Mouse (Mus musculus): Measurements from ENCODE around the gene Rasgef1b. TPM values are rescaled to one million over a fixed set of nuclear protein-coding genes. Genes with fewer than 3 reads are reported as not detected.

Gene Rasgef1b
- 6.1 and 7.3 TPM in 2 replicates for polyA plus RNA-seq (2015; fragmentation: Nextera tagmentation; extraction: Ambion mirVana)

GRCm38 (mm10) chr5:99728649-99729212 lies at the start of gene Rasgef1b:
TSS of gene Rasgef1b (minus strand) at chr5:99729065.
- peak within 1 kb of the TSS; percentile 68 for H3K9ac ChIP-seq (ENCODE audit: low read depth, low read length)
- ATAC-seq: peak; percentile 96
- no peaks in the 10 kb centered on the region for H3K36me3 ChIP-seq (ENCODE audit: control insufficient read depth, insufficient read depth, low read length)
- H3K27ac ChIP-seq (ENCODE audit: low read length): no peak within 1 kb of the TSS
- peaks cover 7% of the 10 kb centered on the region; the same call in 1 of the 2 replicates for H3K4me1 ChIP-seq (ENCODE audit: control insufficient read depth, insufficient read depth, low read length)
- no peaks in the 10 kb centered on the region; the same call in 1 of the 2 replicates for H3K27me3 ChIP-seq (replicated peaks; ENCODE audit: control insufficient read depth, insufficient read depth, low read length)
- H3K9me3 ChIP-seq (ENCODE audit: control insufficient read depth, low read length): no peaks in the 10 kb centered on the region
- peak within 1 kb of the TSS; percentile 76 for H3K4me3 ChIP-seq (ENCODE audit: low read length)
- peak within 1 kb of the TSS; percentile 100 for H3K4me2 ChIP-seq (ENCODE audit: low read depth, low read length)
- 0% methylated on average over 47 of the region's 53 CpGs for WGBS

GRCm38 (mm10) chr5:99775342-99775741 lies 46.5 kb upstream of the Rasgef1b start:
- Histone ChIP-seq H3K9ac (ENCODE audit: low read depth, low read length) (no peak overlapping the region), H3K27ac (ENCODE audit: low read length) (no peak overlapping the region), H3K4me1 (ENCODE audit: control insufficient read depth, insufficient read depth, low read length) (no peaks in the 10 kb centered on the region), H3K4me3 (ENCODE audit: low read length) (no peak overlapping the region), H3K27me3 (replicated peaks; ENCODE audit: control insufficient read depth, insufficient read depth, low read length) (no peaks in the 10 kb centered on the region), H3K4me2 (ENCODE audit: low read depth, low read length) (no peak overlapping the region), H3K9me3 (ENCODE audit: control insufficient read depth, low read length) (no peaks in the 10 kb centered on the region), H3K36me3 (ENCODE audit: control insufficient read depth, insufficient read depth, low read length) (no peaks in the 10 kb centered on the region)
- 76% methylated on average over 16 of the region's 16 CpGs for WGBS
- ATAC-seq: no peak

- H3K9me3 ChIP-seq (ENCODE audit: control insufficient read depth, low read length): no peaks in the 10 kb centered on the region
- ATAC-seq: no peak
- H3K4me2 ChIP-seq (ENCODE audit: low read depth, low read length): no peak overlapping the region
- no peaks in the 10 kb centered on the region for H3K27me3 ChIP-seq (replicated peaks; ENCODE audit: control insufficient read depth, insufficient read depth, low read length)
- no peak overlapping the region for H3K4me3 ChIP-seq (ENCODE audit: low read length)
- no peak overlapping the region for H3K9ac ChIP-seq (ENCODE audit: low read depth, low read length)
- WGBS: 79% methylated on average over 9 of the region's 9 CpGs
- no peaks in the 10 kb centered on the region for H3K4me1 ChIP-seq (ENCODE audit: control insufficient read depth, insufficient read depth, low read length)
- H3K27ac ChIP-seq (ENCODE audit: low read length): no peak overlapping the region
- H3K36me3 ChIP-seq (ENCODE audit: control insufficient read depth, insufficient read depth, low read length): no peaks in the 10 kb centered on the region
These were observed 44.4 kb upstream of the Rasgef1b start for GRCm38 (mm10) chr5:99773265-99773664.

GRCm38 (mm10) chr5:99764246-99764645 lies 35.4 kb upstream of the Rasgef1b start:
- Histone ChIP-seq H3K9ac (ENCODE audit: low read depth, low read length) (no peak overlapping the region), H3K27ac (ENCODE audit: low read length) (no peak overlapping the region), H3K4me1 (ENCODE audit: control insufficient read depth, insufficient read depth, low read length) (no peaks in the 10 kb centered on the region), H3K4me2 (ENCODE audit: low read depth, low read length) (no peak overlapping the region), H3K9me3 (ENCODE audit: control insufficient read depth, low read length) (no peaks in the 10 kb centered on the region), H3K27me3 (replicated peaks; ENCODE audit: control insufficient read depth, insufficient read depth, low read length) (no peaks in the 10 kb centered on the region), H3K36me3 (ENCODE audit: control insufficient read depth, insufficient read depth, low read length) (no peaks in the 10 kb centered on the region), H3K4me3 (ENCODE audit: low read length) (no peak overlapping the region)
- WGBS: 56% methylated on average over 3 of the region's 3 CpGs
- ATAC-seq: no peak

GRCm38 (mm10) chr5:99758859-99759258 lies 30.0 kb upstream of the Rasgef1b start:
- H3K27ac ChIP-seq (ENCODE audit: low read length): no peak overlapping the region
- no peaks in the 10 kb centered on the region for H3K9me3 ChIP-seq (ENCODE audit: control insufficient read depth, low read length)
- no peak overlapping the region for H3K4me2 ChIP-seq (ENCODE audit: low read depth, low read length)
- no peaks in the 10 kb centered on the region for H3K4me1 ChIP-seq (ENCODE audit: control insufficient read depth, insufficient read depth, low read length)
- 70% methylated on average over 5 of the region's 5 CpGs for WGBS
- H3K4me3 ChIP-seq (ENCODE audit: low read length): no peak overlapping the region
- ATAC-seq: no peak
- H3K36me3 ChIP-seq (ENCODE audit: control insufficient read depth, insufficient read depth, low read length): no peaks in the 10 kb centered on the region
- H3K9ac ChIP-seq (ENCODE audit: low read depth, low read length): no peak overlapping the region
- no peaks in the 10 kb centered on the region for H3K27me3 ChIP-seq (replicated peaks; ENCODE audit: control insufficient read depth, insufficient read depth, low read length)

- no peaks in the 10 kb centered on the region for H3K36me3 ChIP-seq (ENCODE audit: control insufficient read depth, insufficient read depth, low read length)
- H3K4me1 ChIP-seq (ENCODE audit: control insufficient read depth, insufficient read depth, low read length): no peaks in the 10 kb centered on the region
- no peaks in the 10 kb centered on the region for H3K9me3 ChIP-seq (ENCODE audit: control insufficient read depth, low read length)
- WGBS: 81% methylated on average over 12 of the region's 12 CpGs
- ATAC-seq: no peak
- no peak overlapping the region for H3K27ac ChIP-seq (ENCODE audit: low read length)
- H3K4me2 ChIP-seq (ENCODE audit: low read depth, low read length): no peak overlapping the region
- H3K9ac ChIP-seq (ENCODE audit: low read depth, low read length): no peak overlapping the region
- H3K27me3 ChIP-seq (replicated peaks; ENCODE audit: control insufficient read depth, insufficient read depth, low read length): no peaks in the 10 kb centered on the region
- no peak overlapping the region for H3K4me3 ChIP-seq (ENCODE audit: low read length)
These were observed 25.0 kb upstream of the Rasgef1b start for GRCm38 (mm10) chr5:99753843-99754242.

- H3K4me1 ChIP-seq (ENCODE audit: control insufficient read depth, insufficient read depth, low read length): no peaks in the 10 kb centered on the region
- H3K9ac ChIP-seq (ENCODE audit: low read depth, low read length): no peak overlapping the region
- no peak overlapping the region for H3K4me2 ChIP-seq (ENCODE audit: low read depth, low read length)
- no peak for ATAC-seq
- WGBS: 79% methylated on average over 13 of the region's 13 CpGs
- H3K27me3 ChIP-seq (replicated peaks; ENCODE audit: control insufficient read depth, insufficient read depth, low read length): no peaks in the 10 kb centered on the region
- no peaks in the 10 kb centered on the region for H3K9me3 ChIP-seq (ENCODE audit: control insufficient read depth, low read length)
- no peak overlapping the region for H3K4me3 ChIP-seq (ENCODE audit: low read length)
- H3K36me3 ChIP-seq (ENCODE audit: control insufficient read depth, insufficient read depth, low read length): no peaks in the 10 kb centered on the region
- H3K27ac ChIP-seq (ENCODE audit: low read length): no peak overlapping the region
These were observed 24.5 kb upstream of the Rasgef1b start for GRCm38 (mm10) chr5:99753368-99753767.

- Histone ChIP-seq H3K4me1 (ENCODE audit: control insufficient read depth, insufficient read depth, low read length) (no peaks in the 10 kb centered on the region), H3K27ac (ENCODE audit: low read length) (no peak overlapping the region), H3K36me3 (ENCODE audit: control insufficient read depth, insufficient read depth, low read length) (no peaks in the 10 kb centered on the region), H3K4me3 (ENCODE audit: low read length) (no peak overlapping the region), H3K9ac (ENCODE audit: low read depth, low read length) (no peak overlapping the region), H3K27me3 (replicated peaks; ENCODE audit: control insufficient read depth, insufficient read depth, low read length) (no peaks in the 10 kb centered on the region), H3K4me2 (ENCODE audit: low read depth, low read length) (no peak overlapping the region), H3K9me3 (ENCODE audit: control insufficient read depth, low read length) (no peaks in the 10 kb centered on the region)
- 66% methylated on average over 5 of the region's 5 CpGs for WGBS
- ATAC-seq: no peak
These were observed 23.9 kb upstream of the Rasgef1b start for GRCm38 (mm10) chr5:99752670-99753231.

GRCm38 (mm10) chr5:99748417-99748816 lies 19.6 kb upstream of the Rasgef1b start:
- H3K4me1 ChIP-seq (ENCODE audit: control insufficient read depth, insufficient read depth, low read length): no peaks in the 10 kb centered on the region
- no peak for ATAC-seq
- H3K9ac ChIP-seq (ENCODE audit: low read depth, low read length): no peak overlapping the region
- no peaks in the 10 kb centered on the region for H3K9me3 ChIP-seq (ENCODE audit: control insufficient read depth, low read length)
- no peak overlapping the region for H3K4me3 ChIP-seq (ENCODE audit: low read length)
- no peaks in the 10 kb centered on the region for H3K27me3 ChIP-seq (replicated peaks; ENCODE audit: control insufficient read depth, insufficient read depth, low read length)
- H3K27ac ChIP-seq (ENCODE audit: low read length): no peak overlapping the region
- WGBS: 73% methylated on average over 10 of the region's 10 CpGs
- no peak overlapping the region for H3K4me2 ChIP-seq (ENCODE audit: low read depth, low read length)
- no peaks in the 10 kb centered on the region for H3K36me3 ChIP-seq (ENCODE audit: control insufficient read depth, insufficient read depth, low read length)

- H3K4me2 ChIP-seq (ENCODE audit: low read depth, low read length): no peak overlapping the region
- no peak overlapping the region for H3K27ac ChIP-seq (ENCODE audit: low read length)
- H3K4me3 ChIP-seq (ENCODE audit: low read length): no peak overlapping the region
- no peaks in the 10 kb centered on the region for H3K4me1 ChIP-seq (ENCODE audit: control insufficient read depth, insufficient read depth, low read length)
- WGBS: 67% methylated on average over 7 of the region's 7 CpGs
- no peaks in the 10 kb centered on the region for H3K9me3 ChIP-seq (ENCODE audit: control insufficient read depth, low read length)
- no peak for ATAC-seq
- no peaks in the 10 kb centered on the region for H3K27me3 ChIP-seq (replicated peaks; ENCODE audit: control insufficient read depth, insufficient read depth, low read length)
- H3K9ac ChIP-seq (ENCODE audit: low read depth, low read length): no peak overlapping the region
- H3K36me3 ChIP-seq (ENCODE audit: control insufficient read depth, insufficient read depth, low read length): no peaks in the 10 kb centered on the region
These were observed 17.2 kb upstream of the Rasgef1b start for GRCm38 (mm10) chr5:99746087-99746486.
